Mouse (Mus musculus) testis, postnatal 10 days (tissue): ENCODE results near the gene Fry.
A peak's percentile ranks its signal among the peaks of the same experiment; 100 is the strongest.

ENCODE experiments used
- DNase-seq: peaks from one replicate; pipeline ENCODE4 v3.0.0; 2021; ENCODE audit warnings: low spot score

The Fry gene

GRCm38 (mm10) chr5:150130144-150130543, 11.7 kb downstream of the Fry start:
- no peak for DNase-seq

DNA sequence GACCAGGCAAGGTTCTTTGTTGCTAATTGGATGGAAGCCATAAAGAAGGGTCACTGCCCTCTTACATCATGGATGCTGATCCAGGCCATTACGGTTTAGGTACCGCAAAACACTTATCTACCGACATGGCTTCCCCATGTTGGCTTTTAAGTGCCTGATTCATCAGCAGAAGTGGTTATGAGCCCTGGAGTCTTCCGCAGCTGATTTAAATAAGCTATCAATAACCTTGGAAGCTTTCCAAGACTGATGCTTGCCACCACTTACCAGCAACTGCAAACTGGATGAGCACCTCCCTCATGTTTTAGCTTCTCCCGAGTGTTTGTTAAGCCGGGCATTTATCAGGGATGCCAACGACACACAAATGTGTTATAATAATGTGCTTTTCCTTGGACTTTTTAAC, 12.7 kb downstream of the Fry start:
- DNase-seq: no peak

GRCm38 (mm10) chr5:150134651-150135050, 16.2 kb downstream of the Fry start:
- DNase-seq: no peak

DNA sequence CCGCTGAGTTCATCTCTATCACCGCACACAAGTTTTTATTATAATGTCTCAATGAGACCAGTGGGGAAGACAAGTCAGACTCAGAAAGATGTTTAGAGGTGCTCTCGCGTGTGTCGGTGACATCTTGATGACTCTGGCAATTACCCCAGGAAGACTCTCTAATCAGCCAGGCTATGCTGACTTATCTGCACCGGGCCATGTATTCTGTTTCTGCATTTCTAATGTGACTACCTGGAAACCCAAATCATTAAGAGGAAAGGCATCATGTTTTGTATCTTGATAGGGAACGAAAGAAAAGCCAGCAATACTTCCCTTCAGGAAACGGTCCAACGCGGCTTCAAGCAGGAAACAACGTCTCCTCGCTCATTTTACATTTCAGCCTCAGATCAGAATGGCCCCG, 17.1 kb downstream of the Fry start:
- DNase-seq: no peak

GRCm38 (mm10) chr5:150137772-150138451, 19.5 kb downstream of the Fry start:
- no peak for DNase-seq

DNA sequence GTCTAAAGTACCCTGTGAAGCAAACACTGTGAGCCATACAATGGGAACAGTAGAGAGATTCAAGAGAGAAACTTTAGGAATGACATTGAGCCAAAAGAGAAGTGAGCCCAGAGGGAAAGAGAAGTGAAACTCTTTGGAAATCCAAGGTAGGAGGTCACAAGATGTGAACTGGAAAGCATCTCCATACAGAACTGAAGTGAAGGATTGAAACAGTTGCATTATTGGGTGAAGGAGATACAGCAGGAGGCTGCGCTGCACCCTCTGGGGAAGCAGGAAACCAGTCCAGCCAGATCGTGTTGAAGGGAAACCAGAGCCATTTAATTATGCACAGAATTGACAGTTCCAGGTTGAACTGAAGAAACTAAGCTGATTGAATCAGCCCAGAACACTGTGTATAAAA, 22.1 kb downstream of the Fry start:
- DNase-seq: no peak

DNA sequence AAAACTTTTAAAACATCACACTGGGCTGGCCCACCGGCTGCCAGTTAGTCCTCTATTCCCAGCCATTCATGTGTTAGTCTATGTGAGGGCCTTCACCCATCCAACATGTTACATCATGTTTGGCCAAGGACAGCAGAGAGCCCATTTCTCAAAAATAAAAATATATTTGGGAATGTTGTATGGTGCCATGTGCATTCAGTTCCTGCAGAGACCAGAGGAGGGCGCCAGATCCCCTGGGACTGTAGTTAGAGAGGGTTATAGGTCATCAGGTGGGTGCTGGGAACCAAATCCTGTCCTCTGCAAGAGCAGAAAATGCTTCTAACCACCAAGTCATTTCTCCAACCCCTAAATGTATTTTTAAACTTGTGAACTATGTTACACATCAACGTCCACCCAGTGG, 27.5 kb downstream of the Fry start:
- DNase-seq: no peak

DNA sequence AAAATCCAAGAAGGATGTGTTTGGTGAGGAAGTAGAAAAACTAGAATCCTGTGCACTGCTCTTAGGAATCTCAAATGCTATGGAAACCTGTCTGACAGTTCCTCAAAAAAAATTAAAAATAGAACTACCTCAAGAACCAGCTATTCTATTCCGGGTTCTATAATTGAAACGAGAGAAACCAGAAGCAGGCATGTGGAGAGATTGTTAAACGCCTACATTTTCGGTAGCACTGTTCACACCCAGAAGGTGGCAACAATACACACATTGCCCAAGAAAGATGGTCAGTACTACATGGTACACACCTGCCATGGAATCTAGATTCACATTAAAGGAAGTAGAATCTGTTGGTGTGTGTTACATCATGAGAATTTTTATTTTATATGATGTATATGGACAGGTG, 28.2 kb downstream of the Fry start:
- DNase-seq: no peak

DNA sequence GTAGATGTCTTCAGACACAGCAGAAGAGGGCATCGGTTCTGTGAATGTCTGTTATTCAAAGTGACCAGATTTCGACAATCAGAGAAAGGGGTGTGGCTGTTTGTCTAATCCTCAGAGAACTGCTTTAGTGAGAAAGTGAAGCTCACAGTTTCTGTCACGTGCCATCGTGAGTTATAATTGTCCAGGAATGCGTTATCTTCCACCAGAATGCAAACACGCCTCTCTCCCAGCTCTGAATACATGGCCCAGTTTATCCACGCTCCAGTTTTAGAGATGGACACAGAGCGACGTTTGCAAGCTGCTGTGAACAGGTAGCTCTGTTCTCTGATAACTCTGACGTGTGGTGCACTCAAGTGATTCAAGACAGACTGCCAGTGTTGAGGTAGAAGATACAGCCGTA, 31.3 kb downstream of the Fry start:
- DNase-seq: no peak

- DNase-seq: no peak
These were observed 32.5 kb downstream of the Fry start for GRCm38 (mm10) chr5:150150986-150151385.

DNA sequence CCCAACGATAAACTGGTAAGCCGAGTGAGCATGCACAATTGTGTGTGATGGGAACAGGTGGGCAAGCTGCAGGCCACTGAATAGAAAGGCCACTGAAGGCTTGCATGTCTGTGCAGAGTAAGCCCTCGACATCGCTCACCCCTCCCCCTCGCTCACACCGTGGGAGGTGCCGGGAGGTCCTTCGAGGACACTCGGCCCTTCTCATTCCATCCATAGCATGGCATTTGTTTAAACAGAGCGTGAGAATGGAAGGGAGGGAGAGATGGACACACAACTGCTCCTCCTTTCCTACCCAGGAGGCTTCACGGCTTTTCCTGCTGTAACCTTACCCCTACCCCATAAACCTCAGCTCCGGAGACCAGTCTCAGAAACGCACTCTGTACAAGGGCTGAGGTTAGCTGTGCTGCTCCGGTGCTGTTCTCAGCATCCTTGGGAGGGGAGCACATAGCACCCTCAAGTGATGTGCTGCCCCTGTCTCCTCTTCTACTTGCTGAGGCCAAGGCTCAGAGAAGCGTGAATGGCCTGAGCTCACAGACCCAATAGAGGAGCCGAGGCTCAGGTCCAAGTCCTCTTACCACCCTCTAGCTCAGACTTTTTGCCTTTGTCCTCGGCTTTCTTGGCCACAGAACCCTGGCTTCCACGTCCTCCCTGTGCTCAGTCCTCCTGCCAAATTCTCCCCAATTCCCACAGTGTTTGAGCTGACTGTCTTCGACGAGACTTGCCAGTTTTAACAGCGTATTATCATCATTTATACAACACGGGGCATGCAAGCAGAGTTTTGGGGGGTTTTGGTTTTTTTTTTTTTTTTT, 33.8 kb downstream of the Fry start:
- DNase-seq: peak; percentile 69

DNA sequence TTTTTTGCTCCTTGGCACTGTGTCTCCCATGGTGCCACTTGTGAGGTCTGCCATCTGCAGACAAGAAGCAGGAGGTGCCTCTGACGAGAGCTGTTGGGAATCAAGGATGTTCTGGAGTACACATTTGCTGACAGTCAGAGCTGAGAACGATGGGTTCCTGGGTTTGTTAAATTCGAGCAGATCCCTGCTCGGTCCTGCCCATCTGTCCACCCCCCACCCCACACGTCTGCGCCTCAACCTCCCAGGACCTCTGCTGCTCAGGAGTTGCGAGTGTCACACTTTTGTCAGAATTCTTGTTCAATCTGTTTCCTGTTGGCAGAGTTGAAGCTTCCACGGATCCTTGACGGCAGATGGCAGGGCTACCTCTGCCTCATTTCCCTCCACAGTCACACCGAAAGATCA, 34.4 kb downstream of the Fry start:
- DNase-seq: no peak

DNA sequence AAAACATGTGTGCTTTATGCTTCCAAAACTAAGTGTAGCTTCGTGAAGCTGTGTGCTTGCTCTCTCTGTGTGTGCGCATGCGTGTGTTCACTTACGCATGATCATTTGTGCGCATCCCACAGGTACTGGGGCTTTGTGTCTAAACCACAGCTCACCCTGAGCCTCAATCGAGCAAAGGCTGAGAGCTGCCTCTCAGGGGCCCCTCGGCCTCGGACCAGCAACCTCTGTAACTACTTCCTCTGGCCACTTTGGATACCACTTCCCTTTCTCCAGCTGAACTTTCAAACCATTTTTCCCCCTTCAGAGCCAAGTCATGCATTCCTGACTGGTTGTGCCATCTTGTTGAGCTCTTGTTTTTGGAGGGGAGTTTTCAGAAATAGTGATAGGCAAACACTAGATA, 36.9 kb downstream of the Fry start:
- no peak for DNase-seq

- DNase-seq: no peak
These were observed 37.8 kb downstream of the Fry start for GRCm38 (mm10) chr5:150156063-150156786.

DNA sequence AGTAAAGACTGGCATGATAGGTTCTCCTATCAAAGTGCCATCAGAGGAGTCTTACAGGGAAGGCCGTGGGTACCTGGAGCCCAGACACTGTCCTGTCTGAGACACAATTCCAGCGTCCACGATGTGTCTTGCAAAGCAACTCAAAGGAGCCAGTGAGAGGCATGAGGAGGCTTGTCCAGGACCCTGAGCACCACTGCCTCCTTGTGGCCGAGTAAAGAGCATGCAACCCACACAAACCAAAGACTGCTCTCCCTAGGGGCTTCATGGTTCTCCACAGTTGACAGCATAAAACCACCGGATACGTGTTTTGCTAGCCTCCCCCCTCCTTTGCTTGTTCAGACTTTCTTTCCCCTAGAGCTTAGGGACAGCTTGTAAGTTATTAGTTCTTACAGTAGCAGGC, 39.2 kb downstream of the Fry start:
- peak; percentile 68 for DNase-seq

- DNase-seq: no peak
These were observed 40.7 kb downstream of the Fry start for GRCm38 (mm10) chr5:150159151-150159550.

GRCm38 (mm10) chr5:150161193-150161592, 42.7 kb downstream of the Fry start:
- DNase-seq: no peak

DNA sequence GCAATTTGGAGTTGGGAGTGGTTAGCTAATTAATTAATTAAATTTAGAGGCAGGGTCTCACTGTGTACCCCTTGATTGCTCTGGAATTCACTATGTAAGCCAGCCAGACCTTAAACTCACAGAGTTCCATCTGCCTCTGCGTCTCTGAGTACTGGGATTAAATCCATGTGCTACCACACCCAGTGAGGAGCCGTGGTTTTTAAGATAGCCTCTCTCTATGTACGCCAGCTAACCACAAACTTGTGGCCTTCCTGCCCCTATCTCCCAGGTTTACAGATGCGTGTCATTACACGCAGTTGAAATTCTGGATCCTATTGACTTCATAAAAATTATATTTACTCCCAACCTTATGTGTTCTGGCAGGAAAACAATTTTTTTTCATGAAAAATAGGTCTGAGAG, 43.5 kb downstream of the Fry start:
- no peak for DNase-seq

GRCm38 (mm10) chr5:150164671-150165070, 46.2 kb downstream of the Fry start:
- DNase-seq: no peak

DNA sequence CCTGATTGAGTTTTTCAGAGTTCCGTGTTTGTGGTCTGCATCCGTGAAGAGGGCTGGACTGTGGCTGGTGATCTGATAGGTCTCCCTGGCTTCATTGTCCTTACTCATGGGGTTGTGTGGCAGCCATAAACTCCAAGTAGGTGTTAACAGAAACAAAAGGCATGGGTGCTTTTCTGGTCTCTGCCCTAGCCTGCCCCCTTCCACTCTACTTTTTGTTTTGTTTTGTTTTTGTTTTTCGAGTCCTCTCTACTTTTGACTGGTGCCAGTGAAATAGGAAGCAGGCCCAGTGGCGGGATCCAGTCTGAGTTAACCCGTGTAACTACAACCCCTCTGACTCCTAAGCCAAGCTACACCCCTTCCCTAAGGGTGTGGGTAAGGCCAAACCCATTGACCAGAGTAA, 48.4 kb downstream of the Fry start:
- DNase-seq: no peak

GRCm38 (mm10) chr5:150167287-150167686, 48.8 kb downstream of the Fry start:
- no peak for DNase-seq

GRCm38 (mm10) chr5:150168712-150169111, 50.3 kb downstream of the Fry start:
- peak; percentile 79 for DNase-seq

DNA sequence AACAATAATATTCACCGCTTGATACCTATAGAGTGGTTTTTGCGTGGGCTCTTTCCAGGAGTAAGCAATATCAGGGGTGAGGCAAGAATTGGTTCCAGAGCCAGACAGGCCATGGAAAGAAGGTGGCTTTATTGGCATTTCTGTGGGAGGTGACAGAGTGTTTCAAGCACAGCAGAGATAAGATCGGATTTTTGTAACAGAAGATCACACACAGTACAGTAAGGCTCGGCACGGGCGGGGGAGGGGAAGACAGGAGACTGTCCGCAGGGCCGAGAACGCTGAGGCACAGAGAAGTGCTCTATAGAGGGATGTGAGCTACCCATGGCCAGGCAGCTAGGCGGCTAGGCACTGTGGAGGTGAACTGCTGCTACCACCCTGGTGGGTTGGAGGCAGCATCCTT, 53.1 kb downstream of the Fry start:
- peak; percentile 78 for DNase-seq
